Mouse (Mus musculus) ES-Bruce4 (cell line): Measurements from ENCODE around the gene Catsper3.

Experiments used
- CTCF ChIP-seq: IDR thresholded peaks from one replicate; pipeline ENCODE4 v1.8.1; 2011; ENCODE audit warnings: low read depth, low read length
- EP300 ChIP-seq: IDR thresholded peaks from 2 replicates; pipeline ENCODE4 v1.6.1; 2011; ENCODE audit warnings: low read depth, low read length; ENCODE audit not compliant: insufficient read depth
- POLR2A ChIP-seq: IDR thresholded peaks from one replicate; pipeline ENCODE4 v1.8.1; 2011; ENCODE audit warnings: low read length; ENCODE audit not compliant: insufficient read depth

DNA sequence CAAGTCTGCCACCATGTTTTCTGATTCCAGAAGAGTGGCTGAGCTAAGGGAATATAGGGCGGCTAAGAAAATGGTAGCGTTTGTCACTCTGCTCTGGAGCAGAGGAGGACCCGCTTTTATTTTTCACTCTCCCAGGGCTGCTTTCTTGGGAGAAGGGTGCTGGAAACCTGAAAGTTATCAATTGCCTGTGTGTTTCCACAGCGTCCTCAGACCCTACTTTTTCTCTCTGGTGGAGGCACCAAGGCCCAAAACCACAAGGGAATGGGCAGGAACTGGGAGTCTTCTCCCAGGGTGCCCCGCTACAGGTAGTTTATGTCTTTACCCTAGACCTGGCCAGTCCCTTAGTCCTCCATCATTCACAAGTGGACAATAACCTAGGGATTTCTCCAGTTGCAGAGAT, 50.3 kb downstream of the Catsper3 start:
- TF ChIP-seq CTCF (no peak), POLR2A (no peak), EP300 (no peak)
